38 mouse cellular contexts compared by ENCODE assay signal in the genomic region with DNA sequence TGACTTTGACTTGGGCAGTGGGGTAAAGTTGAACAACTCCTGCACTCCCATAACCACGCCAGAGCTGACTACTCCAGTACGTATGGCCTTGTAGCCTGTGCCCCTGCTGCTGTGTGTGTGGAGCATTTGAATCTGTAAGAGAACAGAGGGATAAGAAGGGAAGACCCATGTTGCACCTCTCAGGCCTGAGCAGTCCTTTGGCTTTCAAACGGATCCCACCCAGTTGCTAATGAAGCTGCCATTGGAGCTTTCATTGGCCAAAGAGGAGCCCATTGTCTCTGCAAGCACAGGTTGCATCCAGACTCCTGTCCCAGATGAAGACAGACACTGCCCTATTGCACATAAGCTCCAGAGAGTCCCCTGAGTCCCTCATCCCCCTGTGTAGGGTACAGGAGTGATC. TPM values are rescaled to one million over a fixed set of nuclear protein-coding genes. Genes with fewer than 3 reads are reported as not detected.
"Had no signal": no experiment of that assay in that cellular context is flagged by ENCODE, and none has a peak within 500 bp of the region (broad histone marks: within the 10 kb centered on the region; RNA-seq: fewer than 3 reads in every experiment).

No protein-coding gene starts in this region.

- H3K27ac ChIP-seq: heart, embryonic 13.5 days; heart, embryonic 15.5 days; hindbrain, embryonic 10.5 days; hindbrain, embryonic 12.5 days; hindbrain, embryonic 13.5 days; hindbrain, embryonic 14.5 days; hindbrain, embryonic 15.5 days; hindbrain, postnatal 0 days; intestine, embryonic 15.5 days; kidney, embryonic 15.5 days; kidney, postnatal 0 days; layer of hippocampus, adult 2 months; left cerebral cortex, adult 2 months had no signal

- DNase-seq: heart, postnatal 10 days; heart, postnatal 14 days; heart, postnatal 36 days; heart, postnatal 4 days; kidney, adult 11 months; kidney, adult 18-20 months; kidney, adult 2 months; kidney, adult 8-10 months; kidney, adult 9 months; kidney, postnatal 10 days; kidney, postnatal 14 days; kidney, postnatal 25 days; kidney, postnatal 36 days; kidney, postnatal 4 days; layer of hippocampus, adult 9-11 months; layer of hippocampus, postnatal 36 days had no signal

- H3K9ac ChIP-seq: heart, embryonic 12.5 days; heart, embryonic 13.5 days; heart, embryonic 15.5 days; hindbrain, embryonic 12.5 days; hindbrain, embryonic 13.5 days; hindbrain, embryonic 14.5 days; hindbrain, embryonic 15.5 days; intestine, embryonic 15.5 days; kidney, embryonic 15.5 days had no signal

- H3K4me3 ChIP-seq: heart, embryonic 12.5 days; heart, embryonic 13.5 days; heart, embryonic 15.5 days; hindbrain, embryonic 10.5 days; hindbrain, embryonic 12.5 days; hindbrain, embryonic 13.5 days; hindbrain, embryonic 15.5 days; intestine, embryonic 15.5 days; kidney, embryonic 15.5 days; layer of hippocampus, adult 2 months; left cerebral cortex, adult 2 months had no signal

- H3K4me1 ChIP-seq: intestine, embryonic 15.5 days had no signal

- ATAC-seq: hindbrain, embryonic 16.5 days; hindbrain, postnatal 0 days; inflammation-experienced regulatory T-cells, adult 6 months; intestine, embryonic 15.5 days; intestine, embryonic 16.5 days; intestine, postnatal 0 days had no signal

- H3K9me3 ChIP-seq: heart, embryonic 12.5 days; heart, embryonic 13.5 days; heart, embryonic 15.5 days; hindbrain, embryonic 10.5 days; hindbrain, embryonic 12.5 days; hindbrain, embryonic 13.5 days; hindbrain, embryonic 15.5 days; intestine, embryonic 15.5 days; kidney, embryonic 15.5 days had no signal

RNA-seq across cellular contexts. Expression of a gene that starts 11.0 kb away (rescaled TPM):
- total RNA-seq: heart, postnatal 10 days; heart, postnatal 14 days; heart, postnatal 25 days; heart, postnatal 36 days; heart, postnatal 4 days; hematopoietic stem cell, adult 5-6 weeks; hindbrain, postnatal 0 days had no signal

RNA-seq across cellular contexts. Expression of a gene that starts 17.2 kb away (rescaled TPM):
- total RNA-seq: heart, postnatal 10 days; heart, postnatal 14 days; heart, postnatal 25 days; heart, postnatal 36 days; heart, postnatal 4 days; hematopoietic stem cell, adult 5-6 weeks; layer of hippocampus, adult 2 months; layer of hippocampus, postnatal 10 days; layer of hippocampus, postnatal 14 days; layer of hippocampus, postnatal 36 days had no signal
